Mouse (Mus musculus): ENCODE data around the gene Dok5. TPM values are rescaled to one million over a fixed set of nuclear protein-coding genes. Genes with fewer than 3 reads are reported as not detected.

Dok5 gene
- total RNA-seq, 2 experiments from 2014 or later: 50.9 to 51.1 TPM

GRCm38 (mm10) chr2:170895096-170895495 lies 163.5 kb downstream of the Dok5 start:
- intact Hi-C loops (cut with DNase I): no loop called here
- peak; percentile 55 to 65 for DNase-seq (ENCODE audit: low spot score in 2 of 2)

- no peak for DNase-seq (ENCODE audit: low spot score in 2 of 2)
- intact Hi-C loops (cut with DNase I): no loop called here
These were observed 170.8 kb downstream of the Dok5 start for GRCm38 (mm10) chr2:170902204-170903028.

- DNase-seq (ENCODE audit: low spot score in 2 of 2): no peak
- intact Hi-C loops (cut with DNase I): no loop called here
These were observed 171.4 kb downstream of the Dok5 start for GRCm38 (mm10) chr2:170903029-170903306.

GRCm38 (mm10) chr2:170903367-170903766 lies 171.8 kb downstream of the Dok5 start:
- intact Hi-C loops (cut with DNase I): no loop called here

GRCm38 (mm10) chr2:170912589-170913223 lies 181.1 kb downstream of the Dok5 start:
- intact Hi-C loops (cut with DNase I): loop anchor here (2.0 to 10.0 kb wide), 2 partner anchors 1132 to 1304 kb away; partner anchors contain the start of gene Cbln4
- DNase-seq (ENCODE audit: low spot score in 2 of 2): peak; percentile 37 to 69

More at GRCm38 (mm10) chr2:170903367-170903766, 171.8 kb downstream of the Dok5 start:
- DNase-seq (ENCODE audit: low spot score in 2 of 2): no peak

GRCm38 (mm10) chr2:170913863-170914262 lies 182.3 kb downstream of the Dok5 start:
- DNase-seq (ENCODE audit: low spot score in 2 of 2): no peak
- intact Hi-C loops (cut with DNase I): loop anchor here (2.0 to 10.0 kb wide), 2 partner anchors 1131 to 1303 kb away; partner anchors contain the start of gene Cbln4

GRCm38 (mm10) chr2:170915646-170916045 lies 184.0 kb downstream of the Dok5 start:
- no peak for DNase-seq (ENCODE audit: low spot score in 2 of 2)
- intact Hi-C loops (cut with DNase I): loop anchor here (10.0 kb wide), 1 partner anchor 1129 kb away; the partner anchor contains the start of gene Cbln4

- no peak for DNase-seq (ENCODE audit: low spot score in 2 of 2)
These were observed 190.7 kb downstream of the Dok5 start for GRCm38 (mm10) chr2:170922260-170922659.

GRCm38 (mm10) chr2:170924131-170924530 lies 192.5 kb downstream of the Dok5 start:
- intact Hi-C loops (cut with DNase I): no loop called here
- no peak for DNase-seq (ENCODE audit: low spot score in 2 of 2)

More at GRCm38 (mm10) chr2:170922260-170922659, 190.7 kb downstream of the Dok5 start:
- intact Hi-C loops (cut with DNase I): no loop called here

- intact Hi-C loops (cut with DNase I): no loop called here
- DNase-seq (ENCODE audit: low spot score in 2 of 2): no peak
These were observed 194.6 kb downstream of the Dok5 start for GRCm38 (mm10) chr2:170926237-170926636.

Other genes with a start within 250 kb of the Dok5 start
- gene Pfdn4, start 235.4 kb upstream of the Dok5 start, total RNA-seq (2021): 10 to 100 TPM; 29.6 to 34.2 TPM
- gene Cyp24a1, start 234.7 kb upstream of the Dok5 start, total RNA-seq (2021): not detected
- not detected for gene 4930470P17Rik, start 129.8 kb upstream of the Dok5 start, total RNA-seq (2021)

All from left cerebral cortex, postnatal 14 days (tissue).